Mouse (Mus musculus) embryonic fibroblast, embryonic 13.5 days (primary cell): ENCODE measurements at regions not wholly inside any gene's neighbourhood (a gene's known extent, or its start where the extent isn't known, plus 50 kb on each side); places are given as distances from the start of the nearest gene placed in this dataset.

Experiments used
- CTCF ChIP-seq: IDR thresholded peaks from 2 replicates; pipeline ENCODE4 v1.5.1; 2011; ENCODE audit warnings: mild to moderate bottlenecking, control low read depth, low read length, moderate library complexity, borderline replicate concordance; ENCODE audit not compliant: insufficient read depth
- POLR2A ChIP-seq: IDR thresholded peaks from 2 replicates; pipeline ENCODE4 v1.6.1; 2011; ENCODE audit warnings: low read depth, mild to moderate bottlenecking, control low read depth, low read length, moderate library complexity

GRCm38 (mm10) chr1:63954876-63955513, 167.1 kb downstream of the Klf7 start:
- TF ChIP-seq CTCF = no peak
- TF ChIP-seq POLR2A = no peak
